Mouse (Mus musculus) MEL-GATA-1-ER (cell line): ENCODE data around the gene Fam124a.
"Not testable (repeated sequence)": the region's sequence is repeated elsewhere in the genome, so short reads cannot be mapped to it uniquely, and the experiment has no call there.

Experiments used
- DNase-seq: peaks from one replicate; pipeline ENCODE4 v3.0.0-alpha.2; 2012; ENCODE audit warnings: low read depth; ENCODE audit errors: extremely low read depth

Gene Fam124a

GRCm38 (mm10) chr14:62574906-62575305 is 19.4 kb downstream of the Fam124a start:
- no peak for DNase-seq

- no peak for DNase-seq
These were observed 20.3 kb downstream of the Fam124a start for GRCm38 (mm10) chr14:62575862-62576261.

- DNase-seq: no peak
These were observed 25.4 kb downstream of the Fam124a start for GRCm38 (mm10) chr14:62580945-62581344.

GRCm38 (mm10) chr14:62581768-62582167 is 26.2 kb downstream of the Fam124a start:
- DNase-seq: no peak

GRCm38 (mm10) chr14:62584637-62585036 is 29.1 kb downstream of the Fam124a start:
- DNase-seq: no peak

GRCm38 (mm10) chr14:62585338-62585737 is 29.8 kb downstream of the Fam124a start:
- DNase-seq: no peak

- DNase-seq: no peak
These were observed 44.6 kb downstream of the Fam124a start for GRCm38 (mm10) chr14:62600109-62600522.

- DNase-seq: no peak
These were observed 46.7 kb downstream of the Fam124a start for GRCm38 (mm10) chr14:62602271-62602670.

GRCm38 (mm10) chr14:62602869-62603268 is 47.3 kb downstream of the Fam124a start:
- DNase-seq: no peak

GRCm38 (mm10) chr14:62607791-62608196 is 52.3 kb downstream of the Fam124a start:
- DNase-seq: no peak

- DNase-seq: no peak
These were observed 54.4 kb downstream of the Fam124a start for GRCm38 (mm10) chr14:62609904-62610303.

- DNase-seq: no peak
These were observed 66.9 kb downstream of the Fam124a start for GRCm38 (mm10) chr14:62622393-62622792.

GRCm38 (mm10) chr14:62627951-62628350 is 72.4 kb downstream of the Fam124a start:
- DNase-seq: no peak

- DNase-seq: no peak
These were observed 82.2 kb downstream of the Fam124a start for GRCm38 (mm10) chr14:62637436-62638344.

GRCm38 (mm10) chr14:62638345-62638702 is 82.8 kb downstream of the Fam124a start:
- DNase-seq: no peak

GRCm38 (mm10) chr14:62639111-62639510 is 83.6 kb downstream of the Fam124a start:
- no peak for DNase-seq

- no peak for DNase-seq
These were observed 84.0 kb downstream of the Fam124a start for GRCm38 (mm10) chr14:62639551-62639950.

GRCm38 (mm10) chr14:62640396-62640795 is 84.9 kb downstream of the Fam124a start:
- DNase-seq: no peak

GRCm38 (mm10) chr14:62642368-62642767 is 86.8 kb downstream of the Fam124a start:
- DNase-seq: not testable (repeated sequence)

GRCm38 (mm10) chr14:62648405-62648804 is 92.9 kb downstream of the Fam124a start:
- DNase-seq: no peak

GRCm38 (mm10) chr14:62650376-62650775 is 94.8 kb downstream of the Fam124a start:
- DNase-seq: no peak

GRCm38 (mm10) chr14:62651771-62652170 is 96.2 kb downstream of the Fam124a start:
- no peak for DNase-seq

- no peak for DNase-seq
These were observed 100.5 kb downstream of the Fam124a start for GRCm38 (mm10) chr14:62655996-62656395.
